Mouse (Mus musculus): ENCODE results near the gene Gng7.

Gng7 gene

DNA sequence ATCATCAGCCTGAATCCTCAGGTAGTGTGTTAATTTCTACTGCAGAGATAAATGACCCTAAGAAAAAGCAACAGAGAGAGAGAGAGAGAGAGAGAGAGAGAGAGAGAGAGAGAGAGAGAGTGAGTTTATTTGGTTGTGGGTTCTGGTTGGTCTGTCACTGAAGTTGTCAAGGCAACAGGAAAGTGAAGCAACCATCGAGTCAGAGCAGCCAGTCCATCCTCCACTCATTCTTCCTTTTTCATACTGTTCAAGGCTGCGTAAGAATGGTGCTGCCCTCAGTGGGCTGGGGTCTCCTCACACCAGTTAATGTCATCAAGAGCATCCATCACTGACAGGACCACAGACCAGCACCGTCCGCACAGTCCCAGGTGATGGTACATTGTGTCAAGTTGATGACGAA, 70.5 kb downstream of the Gng7 start:
- DNase-seq (ENCODE audit: low spot score in 2 of 2): no peak

DNA sequence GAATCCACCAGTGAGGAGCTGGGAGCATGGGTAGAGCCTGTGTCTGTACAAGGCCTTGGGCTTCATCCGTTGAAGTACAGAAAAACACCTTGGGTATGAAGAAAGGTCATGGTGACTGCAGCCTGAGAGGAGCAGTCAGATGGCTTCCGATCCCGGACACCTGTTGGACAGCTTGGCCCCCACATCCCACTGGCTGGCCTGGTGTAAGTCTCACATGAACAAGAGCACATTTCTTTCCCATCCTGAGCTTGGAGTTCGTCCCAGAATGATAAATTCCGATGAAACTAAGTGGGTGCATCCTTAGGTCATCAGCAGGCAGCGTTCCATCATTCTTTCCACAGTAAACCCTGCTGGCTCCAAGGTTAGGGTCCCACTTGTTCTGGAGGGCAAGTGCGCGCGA, 71.0 kb downstream of the Gng7 start:
- DNase-seq (ENCODE audit: low spot score in 2 of 2): no peak

- DNase-seq (ENCODE audit: low spot score in 2 of 2): no peak
These were observed 71.8 kb downstream of the Gng7 start for GRCm38 (mm10) chr10:80942919-80943318.

- DNase-seq (ENCODE audit: low spot score in 2 of 2): no peak
These were observed 73.8 kb downstream of the Gng7 start for GRCm38 (mm10) chr10:80940988-80941347.

DNA sequence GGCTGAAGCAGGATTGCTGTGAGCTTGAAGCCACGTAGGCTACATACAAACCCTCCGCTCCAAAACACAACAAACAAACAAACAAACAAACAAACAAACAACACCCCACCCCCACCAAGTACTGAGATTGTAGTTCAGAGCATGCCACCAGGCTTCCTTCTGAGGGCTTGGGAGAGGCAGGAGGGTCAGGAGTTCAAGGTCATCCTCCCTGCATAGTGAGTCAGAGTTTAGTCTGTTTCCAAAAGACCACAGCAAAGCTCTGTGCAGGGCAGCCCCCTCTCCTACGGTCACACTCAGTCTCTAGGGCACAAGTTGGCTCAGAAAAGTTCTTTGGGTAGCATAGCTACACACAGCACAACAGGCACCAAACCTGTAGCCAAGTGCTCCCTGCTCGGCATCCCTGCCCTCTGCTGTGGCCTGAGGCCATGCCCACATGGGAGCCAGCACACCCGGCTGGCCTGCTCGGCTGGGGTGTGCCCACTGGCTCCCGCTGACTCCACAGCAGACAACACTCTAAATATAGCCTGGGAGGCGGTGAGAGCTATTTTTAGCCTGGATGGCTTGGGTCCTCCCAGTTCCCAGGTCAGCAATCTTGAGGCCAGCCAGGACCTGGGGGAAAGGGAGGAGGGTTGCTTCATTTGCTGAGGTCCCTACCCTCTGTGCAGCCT, 74.3 kb downstream of the Gng7 start:
- no peak for DNase-seq (ENCODE audit: low spot score in 2 of 2)

DNA sequence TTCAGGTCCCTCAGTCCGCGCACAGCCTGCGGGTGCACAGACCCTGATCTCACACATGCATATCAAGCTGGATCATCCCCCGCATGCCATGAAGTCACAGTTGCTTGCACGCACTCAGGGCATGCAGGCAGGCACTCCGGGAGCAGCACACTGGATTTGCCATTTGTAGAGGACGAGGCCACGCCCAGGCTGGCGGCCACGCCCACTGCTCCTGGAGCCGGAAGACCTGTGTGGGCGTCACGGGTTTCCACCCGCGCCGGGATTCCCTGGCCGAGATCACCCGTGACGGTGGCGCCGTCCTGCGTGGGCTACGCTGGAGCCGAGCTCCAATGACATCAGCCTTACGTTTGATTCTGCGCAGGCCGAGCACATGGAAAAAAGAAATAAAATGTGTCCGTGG, 75.1 kb downstream of the Gng7 start:
- peak; percentile 54 to 77 for DNase-seq (ENCODE audit: low spot score in 2 of 2)

- DNase-seq (ENCODE audit: low spot score in 2 of 2): no peak
These were observed 75.8 kb downstream of the Gng7 start for GRCm38 (mm10) chr10:80938831-80939550.

- DNase-seq (ENCODE audit: low spot score in 2 of 2): no peak
These were observed 77.1 kb downstream of the Gng7 start for GRCm38 (mm10) chr10:80937646-80938045.

GRCm38 (mm10) chr10:80936810-80937164, 78.0 kb downstream of the Gng7 start:
- DNase-seq (ENCODE audit: low spot score in 2 of 2): no peak

GRCm38 (mm10) chr10:80936135-80936809, 78.5 kb downstream of the Gng7 start:
- no peak for DNase-seq (ENCODE audit: low spot score in 2 of 2)

DNA sequence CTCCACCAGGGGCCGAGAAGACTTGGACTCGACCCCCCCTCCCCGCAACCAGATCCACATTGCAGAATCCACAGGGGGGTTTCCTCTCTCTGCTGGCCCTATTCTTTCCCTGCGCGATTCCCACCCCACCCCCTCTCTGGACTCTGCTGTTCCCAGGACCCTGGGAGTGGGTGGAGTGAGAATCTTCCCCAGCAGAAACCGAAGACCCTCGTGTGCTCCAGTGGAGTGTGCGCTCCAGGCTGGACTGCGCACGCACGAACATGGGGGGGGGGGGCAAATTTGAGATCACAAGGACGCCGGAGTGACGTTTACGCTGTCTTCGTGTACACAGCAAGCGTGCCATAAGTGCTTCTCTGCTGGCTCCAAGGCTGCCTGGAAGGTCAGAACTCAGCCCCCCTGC, 79.0 kb downstream of the Gng7 start:
- no peak for DNase-seq (ENCODE audit: low spot score in 2 of 2)

GRCm38 (mm10) chr10:80935241-80935640, 79.5 kb downstream of the Gng7 start:
- no peak for DNase-seq (ENCODE audit: low spot score in 2 of 2)

- no peak for DNase-seq (ENCODE audit: low spot score in 2 of 2)
These were observed 80.4 kb downstream of the Gng7 start for GRCm38 (mm10) chr10:80934136-80934985.

GRCm38 (mm10) chr10:80933421-80933979, 81.2 kb downstream of the Gng7 start:
- no peak for DNase-seq (ENCODE audit: low spot score in 2 of 2)

- DNase-seq (ENCODE audit: low spot score in 2 of 2): no peak
These were observed 81.9 kb downstream of the Gng7 start for GRCm38 (mm10) chr10:80932700-80933420.

DNA sequence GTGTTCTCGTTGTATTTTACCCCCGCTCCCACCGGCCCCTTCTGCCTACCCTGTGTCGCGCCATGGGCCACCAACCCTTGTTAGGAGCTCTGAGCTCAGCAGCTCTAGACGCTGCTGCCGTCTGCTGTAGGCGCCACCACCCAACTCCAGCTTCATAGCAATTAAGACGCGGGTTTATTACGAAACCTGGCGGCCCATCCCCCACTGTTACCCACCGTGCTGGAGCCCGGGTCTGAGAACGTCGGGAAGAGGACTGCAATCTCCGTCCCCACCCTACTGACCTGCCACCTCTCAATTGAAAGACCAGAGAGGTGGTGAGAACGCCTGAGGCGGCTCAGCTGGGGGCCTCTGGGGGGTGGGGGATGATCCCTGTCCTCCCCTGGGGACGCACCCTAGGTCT, 82.5 kb downstream of the Gng7 start:
- peak in 1 of 2 experiments; percentile 18 for DNase-seq (ENCODE audit: low spot score in 2 of 2)

GRCm38 (mm10) chr10:80931695-80932094, 83.0 kb downstream of the Gng7 start:
- peak; percentile 17 to 29 for DNase-seq (ENCODE audit: low spot score in 2 of 2)

DNA sequence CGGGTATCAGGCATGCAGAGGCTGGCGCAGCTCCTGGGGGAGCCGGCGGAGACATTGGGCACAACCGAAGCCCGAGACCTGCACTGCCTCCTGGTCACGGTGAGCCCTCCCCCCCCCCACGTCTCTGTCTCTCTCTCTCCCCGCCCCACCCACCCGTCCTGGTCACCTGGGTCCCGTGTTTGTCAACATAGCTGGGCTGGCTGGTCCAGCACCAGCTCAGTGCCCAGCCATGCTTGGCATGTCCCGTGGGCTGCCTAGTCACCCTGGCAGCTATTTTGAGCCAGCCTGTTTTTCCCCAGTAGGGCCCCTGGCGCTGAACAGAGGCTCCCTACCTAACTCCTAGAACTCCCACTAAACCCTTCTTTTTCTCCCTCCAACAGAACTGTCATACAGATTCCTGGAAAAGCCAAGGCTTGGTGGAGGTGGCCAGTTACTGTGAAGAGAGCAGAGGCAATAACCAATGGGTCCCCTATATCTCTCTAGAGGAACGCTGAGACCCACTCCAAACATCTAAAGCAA, 83.5 kb downstream of the Gng7 start:
- DNase-seq (ENCODE audit: low spot score in 2 of 2): no peak

DNA sequence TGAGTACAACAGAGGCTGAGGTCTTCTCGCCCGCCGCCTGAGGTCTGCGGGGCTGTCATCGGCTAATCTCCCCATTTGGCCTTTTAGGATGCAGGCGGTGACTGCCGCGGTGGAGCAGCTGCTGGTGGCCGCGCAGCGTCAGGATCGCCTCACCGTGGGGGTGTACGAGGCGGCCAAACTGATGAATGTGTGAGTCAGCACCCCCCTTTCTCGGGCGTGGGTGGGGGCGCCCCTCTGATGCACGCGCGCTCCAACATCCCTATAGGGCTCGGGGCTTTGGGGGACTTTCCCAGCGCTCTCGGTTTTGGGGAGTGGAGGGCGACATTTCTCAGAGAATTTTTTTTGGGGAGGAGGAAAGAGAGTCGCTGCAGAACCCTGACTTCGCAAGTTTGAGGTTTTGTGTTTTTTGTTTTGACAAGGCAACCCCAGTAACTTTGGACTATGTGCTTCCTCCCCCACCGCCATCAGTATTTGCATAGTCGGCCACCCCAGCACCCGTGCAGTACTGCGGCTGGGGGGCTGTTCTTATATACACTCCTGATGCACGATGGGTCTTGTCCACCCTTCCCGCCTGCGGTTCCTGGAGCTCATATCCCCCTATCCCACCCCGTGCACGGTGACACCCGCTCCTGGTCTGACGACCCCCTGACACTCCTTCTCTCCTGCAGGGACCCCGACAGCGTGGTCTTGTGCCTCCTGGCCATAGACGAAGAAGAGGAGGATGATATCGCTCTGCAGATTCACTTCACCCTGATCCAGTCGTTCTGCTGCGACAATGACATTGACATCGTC, 84.2 kb downstream of the Gng7 start:
- peak; percentile 36 to 43 for DNase-seq (ENCODE audit: low spot score in 2 of 2)
